Mouse (Mus musculus) CD4-positive, CD25-positive, alpha-beta regulatory T cell, adult 4 months (primary cell): Measurements from ENCODE around the gene Gm28041. TPM values are rescaled to one million over a fixed set of nuclear protein-coding genes. Genes with fewer than 3 reads are reported as not detected.

Experiments
- polyA plus RNA-seq, 2 experiments: library from polyadenylated mRNA; unstranded; fragments of 100-300 nt; shearing (Covaris generic); gene quantifications; one replicate each; pipeline ENCODE4 v1.2.1; 2017

The Gm28041 gene
- polyA plus RNA-seq, 2 experiments from 2014 or later, result 1.0 to 1.1 TPM

Other genes starting within 250 kb of the Gm28041 start
- 10 to 100 TPM; 22.0 to 28.0 TPM for gene Rsl1, start 202.6 kb downstream of the Gm28041 start, polyA plus RNA-seq
- gene Zfp455, start 181.2 kb downstream of the Gm28041 start, polyA plus RNA-seq, result 1 to 10 TPM; 4.3 to 6.5 TPM
- 1 to 10 TPM in 1 of 2 experiments, under 1 TPM in 1; 0.96 to 1.5 TPM for gene Zfp458, start 97.3 kb downstream of the Gm28041 start, polyA plus RNA-seq
- 1 to 10 TPM in 1 of 2 experiments, under 1 TPM in 1; 0.72 to 1.5 TPM for gene Zfp457, start 69.2 kb downstream of the Gm28041 start, polyA plus RNA-seq
- gene Zfp595, start 43.2 kb downstream of the Gm28041 start, polyA plus RNA-seq, result 1 to 10 TPM; 6.9 to 7.7 TPM
- gene Gm28044, start 15.2 kb downstream of the Gm28041 start, polyA plus RNA-seq, result 1 to 10 TPM in 1 of 2 experiments, not detected in 1; 2.0 TPM
- 1 to 10 TPM; 2.4 to 2.7 TPM for gene Zfp953, start 15.1 kb downstream of the Gm28041 start, polyA plus RNA-seq
- 1 to 10 TPM; 4.2 to 7.7 TPM for gene Zfp456, start 77 bp upstream of the Gm28041 start, polyA plus RNA-seq
- 10 to 100 TPM; 21.8 to 24.6 TPM for gene Zfp429, start 24.1 kb upstream of the Gm28041 start, polyA plus RNA-seq
- gene Zfp459, start 45.7 kb upstream of the Gm28041 start, polyA plus RNA-seq, result 1 to 10 TPM; 2.3 to 2.4 TPM
- gene Zfp874a, start 75.9 kb upstream of the Gm28041 start, polyA plus RNA-seq, result 10 to 100 TPM; 14.1 to 19.7 TPM
- 10 to 100 TPM; 15.5 TPM for gene Zfp874b, start 108.5 kb upstream of the Gm28041 start, polyA plus RNA-seq
- 10 to 100 TPM; 18.0 to 18.7 TPM for gene Zfp58, start 124.8 kb upstream of the Gm28041 start, polyA plus RNA-seq
- 1 to 10 TPM; 1.0 to 2.2 TPM for gene Gm26965, start 150.4 kb upstream of the Gm28041 start, polyA plus RNA-seq
- 10 to 100 TPM; 53.6 to 54.3 TPM for gene Zfp87, start 150.4 kb upstream of the Gm28041 start, polyA plus RNA-seq
- 10 to 100 TPM; 19.6 TPM for gene Zfp748, start 178.1 kb upstream of the Gm28041 start, polyA plus RNA-seq
- gene Zfp729b, start 234.0 kb upstream of the Gm28041 start, polyA plus RNA-seq, result 1 to 10 TPM; 7.5 to 9.8 TPM